Mouse (Mus musculus) brain, embryonic 14.5 days (tissue): ENCODE measurements around the gene Ndufa11. TPM values are rescaled to one million over a fixed set of nuclear protein-coding genes. Genes with fewer than 3 reads are reported as not detected.

Experiments
- DNase-seq: peaks from one replicate; pipeline ENCODE4 v3.0.0-alpha.2; 2011; ENCODE audit warnings: low read depth
- CTCF ChIP-seq: fragments of 200-500 bp; IDR thresholded peaks from 2 replicates; pipeline ENCODE4 v1.5.1; 2012; ENCODE audit warnings: inconsistent platforms, mild to moderate bottlenecking, moderate library complexity, borderline replicate concordance; ENCODE audit not compliant: insufficient read depth, insufficient read length; ENCODE audit errors: extremely low read depth
- POLR2A ChIP-seq: fragments of 200-500 bp; IDR thresholded peaks from 2 replicates; pipeline ENCODE4 v1.6.1; 2012; ENCODE audit warnings: mild to moderate bottlenecking, inconsistent platforms, borderline replicate concordance; ENCODE audit not compliant: poor library complexity, insufficient read depth, insufficient read length, severe bottlenecking; ENCODE audit errors: extremely low read depth
- polyA plus RNA-seq: library from polyadenylated mRNA; depleted of rRNA; stranded (reverse); fragments of >200 nt; gene quantifications from 2 replicates; pipeline ENCODE4 v1.2.3, GENCODE M21; 2012; rRNA removed

Ndufa11 gene
- 313 and 400 TPM in 2 replicates for polyA plus RNA-seq

GRCm38 (mm10) chr17:56717363-56718058 is at the start of gene Ndufa11, which contains the start of gene Vmac:
Gene Ndufa11, plus strand, starts transcription at chr17:56717767.
Gene Vmac, minus strand, starts transcription at chr17:56718022.
- peak; percentile 99 for DNase-seq
- TF ChIP-seq CTCF (no peak), POLR2A (peak; percentile 62; the same call in 1 of the 2 replicates)

GRCm38 (mm10) chr17:56668384-56669144 is 49.0 kb upstream of the Ndufa11 start:
- TF ChIP-seq CTCF (peak; percentile 96), POLR2A (no peak)

GRCm38 (mm10) chr17:56669766-56670165 is 47.8 kb upstream of the Ndufa11 start:
- TF ChIP-seq CTCF (no peak), POLR2A (no peak)
- DNase-seq: no peak

More at GRCm38 (mm10) chr17:56668384-56669144, 49.0 kb upstream of the Ndufa11 start:
- peak; percentile 93 for DNase-seq

- TF ChIP-seq CTCF: no peak
- peak; percentile 79 for TF ChIP-seq POLR2A
- DNase-seq: peak; percentile 100
Observed at GRCm38 (mm10) chr17:56672941-56673646, 44.5 kb upstream of the Ndufa11 start, which contains the start of gene Ranbp3. Gene Ranbp3, plus strand, starts transcription at chr17:56673294.

- TF ChIP-seq POLR2A (no peak), CTCF (no peak)
- peak; percentile 6 for DNase-seq
Observed at GRCm38 (mm10) chr17:56673647-56674416, 43.7 kb upstream of the Ndufa11 start.

- TF ChIP-seq POLR2A: no peak
- TF ChIP-seq CTCF: no peak
- no peak for DNase-seq
Observed at GRCm38 (mm10) chr17:56681791-56682190, 35.8 kb upstream of the Ndufa11 start.

- no peak for DNase-seq
- TF ChIP-seq CTCF: no peak
- no peak for TF ChIP-seq POLR2A
Observed at GRCm38 (mm10) chr17:56682880-56683279, 34.7 kb upstream of the Ndufa11 start.

- TF ChIP-seq CTCF (no peak), POLR2A (no peak)
- no peak for DNase-seq
Observed at GRCm38 (mm10) chr17:56683546-56684140, 33.9 kb upstream of the Ndufa11 start.

- TF ChIP-seq CTCF (no peak), POLR2A (no peak)
- no peak for DNase-seq
Observed at GRCm38 (mm10) chr17:56684649-56685048, 32.9 kb upstream of the Ndufa11 start.

- no peak for DNase-seq
- no peak for TF ChIP-seq POLR2A
- TF ChIP-seq CTCF: no peak
Observed at GRCm38 (mm10) chr17:56686801-56687200, 30.8 kb upstream of the Ndufa11 start.
